Mouse (Mus musculus): ENCODE measurements around the gene Ankle1.

The Ankle1 gene

GRCm38 (mm10) chr8:71405401-71406098 lies at the start of gene Ankle1:
Ankle1 (plus strand) TSS chr8:71406010.
- DNase-seq (ENCODE audit: low spot score in 2 of 2) = peak; percentile 99

- no peak for DNase-seq (ENCODE audit: low spot score in 2 of 2)
These were observed 47.8 kb upstream of the Ankle1 start for GRCm38 (mm10) chr8:71358026-71358425.

DNA sequence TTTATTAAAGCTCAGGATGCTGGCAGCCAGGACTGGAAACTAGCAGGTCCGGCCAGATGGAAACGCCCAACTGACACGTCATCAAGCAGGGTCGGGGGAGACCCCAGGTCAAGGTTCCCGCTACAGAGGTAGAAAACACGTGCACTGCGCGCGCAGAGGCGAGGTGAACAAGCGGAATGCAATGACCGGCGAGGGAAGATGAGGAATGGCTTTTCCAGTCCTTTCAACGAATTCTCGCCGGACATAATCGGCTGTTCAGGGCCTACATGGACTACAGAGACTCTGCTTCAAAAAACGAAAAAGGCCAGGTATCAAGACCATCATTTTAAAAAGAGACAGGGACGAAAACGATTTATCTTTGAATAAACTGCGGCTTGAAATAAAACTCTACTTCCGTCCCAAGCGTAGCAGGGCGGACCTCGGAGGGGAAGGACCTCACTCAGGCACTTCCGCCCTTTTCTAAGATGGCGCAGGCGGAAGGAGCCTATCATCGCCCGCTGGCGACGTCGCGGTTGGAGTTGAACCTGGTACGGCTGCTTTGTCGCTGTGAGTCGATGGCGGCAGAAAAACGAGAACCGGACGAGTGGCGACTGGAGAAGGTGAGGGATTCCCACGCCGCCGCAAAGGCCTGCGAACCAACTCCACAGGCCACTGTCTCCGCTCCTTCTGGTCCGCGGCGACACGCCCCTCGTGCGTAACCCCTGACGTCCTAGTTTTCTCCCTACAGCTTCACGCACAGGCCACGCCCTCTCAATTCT lies 38.9 kb upstream of the Ankle1 start, which contains the start of gene Use1:
Use1 (plus strand) TSS at position 78 of the 758 bp plus-strand sequence.
- peak; percentile 86 to 90 for DNase-seq (ENCODE audit: low spot score in 2 of 2)

DNA sequence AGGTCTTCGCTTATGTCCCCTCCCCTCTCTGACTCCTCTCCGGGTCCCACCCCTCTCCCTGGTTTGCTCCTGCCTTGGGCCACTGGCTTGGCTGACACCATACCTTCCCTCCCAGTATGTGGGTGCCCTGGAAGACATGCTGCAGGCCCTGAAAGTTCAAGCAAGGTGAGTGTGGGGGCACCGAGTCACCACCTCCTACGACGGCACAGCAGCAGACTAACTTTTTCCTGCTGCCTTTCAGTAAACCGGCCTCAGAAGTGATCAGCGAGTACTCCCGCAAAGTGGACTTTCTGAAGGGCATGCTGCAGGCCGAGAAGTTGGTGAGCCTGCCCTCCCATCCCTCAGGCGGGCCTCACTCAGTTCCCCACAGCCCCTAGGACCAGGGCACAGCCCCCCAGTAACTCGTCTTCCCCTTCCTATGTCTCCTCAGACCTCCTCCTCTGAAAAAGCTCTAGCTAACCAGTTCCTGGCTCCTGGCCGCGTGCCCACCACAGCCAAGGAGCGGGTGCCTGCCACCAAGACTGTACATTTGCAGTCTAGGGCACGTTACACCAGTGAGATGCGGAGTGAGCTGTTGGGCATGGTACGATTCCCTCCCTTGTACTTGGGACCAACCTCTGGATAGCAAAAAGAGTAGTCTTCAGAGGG lies 38.2 kb upstream of the Ankle1 start:
- peak in 1 of 2 experiments; percentile 65 for DNase-seq (ENCODE audit: low spot score in 2 of 2)

DNA sequence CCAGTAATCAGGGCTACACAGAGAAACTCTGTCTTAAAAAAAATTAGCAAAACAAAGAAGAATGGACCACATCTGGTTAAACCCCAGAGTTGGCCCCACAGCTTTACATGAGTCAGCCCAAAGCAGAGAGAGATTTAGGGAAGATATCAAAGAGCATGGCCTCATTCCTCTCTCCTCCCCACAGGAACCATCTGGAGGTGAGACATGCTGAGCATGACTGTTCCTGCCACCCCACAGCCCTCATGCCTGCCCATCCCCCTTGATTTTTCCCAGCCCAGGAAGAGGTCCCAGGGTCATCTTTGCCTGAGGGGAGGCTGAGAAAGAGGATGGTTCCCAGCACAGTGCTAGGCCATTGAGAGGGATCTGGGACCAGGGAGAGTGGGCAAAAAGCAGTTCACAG lies 37.4 kb upstream of the Ankle1 start:
- no peak for DNase-seq (ENCODE audit: low spot score in 2 of 2)

GRCm38 (mm10) chr8:71369040-71369718 lies 36.6 kb upstream of the Ankle1 start:
- peak in 1 of 2 experiments; percentile 58 for DNase-seq (ENCODE audit: low spot score in 2 of 2)

- DNase-seq (ENCODE audit: low spot score in 2 of 2) = no peak
These were observed 35.0 kb upstream of the Ankle1 start for GRCm38 (mm10) chr8:71370711-71371235.

- peak; percentile 97 to 99 for DNase-seq (ENCODE audit: low spot score in 2 of 2)
These were observed 34.5 kb upstream of the Ankle1 start, which contains the start of gene Ocel1 for GRCm38 (mm10) chr8:71371236-71371848. Ocel1 (plus strand) TSS chr8:71371298.

- DNase-seq (ENCODE audit: low spot score in 2 of 2) = no peak
These were observed 33.4 kb upstream of the Ankle1 start for GRCm38 (mm10) chr8:71372427-71372826.

GRCm38 (mm10) chr8:71373000-71373399 lies 32.8 kb upstream of the Ankle1 start:
- no peak for DNase-seq (ENCODE audit: low spot score in 2 of 2)

DNA sequence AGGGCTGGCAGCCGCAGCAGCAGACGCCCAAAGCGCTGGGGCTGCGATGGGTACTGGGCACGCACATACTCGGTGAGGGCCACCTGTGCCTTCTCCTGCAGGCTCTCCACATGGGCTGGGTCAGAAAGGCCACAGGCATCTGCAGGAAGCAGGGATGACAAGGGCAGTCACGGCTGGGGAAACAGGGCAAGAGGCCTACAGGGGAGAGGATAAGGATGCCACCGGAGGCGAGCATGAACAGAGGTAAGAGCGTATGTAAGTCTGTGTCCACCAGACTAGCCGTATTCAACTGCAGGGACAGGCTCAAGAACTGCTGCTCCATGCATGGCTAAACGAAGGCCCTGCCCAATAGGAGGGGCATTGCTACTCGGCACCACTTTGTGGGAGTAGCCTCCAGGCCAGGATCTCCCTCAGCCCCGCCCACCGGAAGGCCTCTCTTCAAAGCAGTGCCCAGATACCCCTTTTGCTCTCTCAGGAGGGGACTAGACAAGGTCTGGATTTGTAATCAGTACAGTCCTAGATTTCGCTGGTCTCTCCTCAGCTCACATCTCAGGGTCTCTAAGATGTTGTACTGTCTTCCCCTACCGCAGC lies 31.1 kb upstream of the Ankle1 start:
- DNase-seq (ENCODE audit: low spot score in 2 of 2) = no peak

- peak; percentile 65 to 78 for DNase-seq (ENCODE audit: low spot score in 2 of 2)
These were observed 30.0 kb upstream of the Ankle1 start for GRCm38 (mm10) chr8:71375581-71376422.

DNA sequence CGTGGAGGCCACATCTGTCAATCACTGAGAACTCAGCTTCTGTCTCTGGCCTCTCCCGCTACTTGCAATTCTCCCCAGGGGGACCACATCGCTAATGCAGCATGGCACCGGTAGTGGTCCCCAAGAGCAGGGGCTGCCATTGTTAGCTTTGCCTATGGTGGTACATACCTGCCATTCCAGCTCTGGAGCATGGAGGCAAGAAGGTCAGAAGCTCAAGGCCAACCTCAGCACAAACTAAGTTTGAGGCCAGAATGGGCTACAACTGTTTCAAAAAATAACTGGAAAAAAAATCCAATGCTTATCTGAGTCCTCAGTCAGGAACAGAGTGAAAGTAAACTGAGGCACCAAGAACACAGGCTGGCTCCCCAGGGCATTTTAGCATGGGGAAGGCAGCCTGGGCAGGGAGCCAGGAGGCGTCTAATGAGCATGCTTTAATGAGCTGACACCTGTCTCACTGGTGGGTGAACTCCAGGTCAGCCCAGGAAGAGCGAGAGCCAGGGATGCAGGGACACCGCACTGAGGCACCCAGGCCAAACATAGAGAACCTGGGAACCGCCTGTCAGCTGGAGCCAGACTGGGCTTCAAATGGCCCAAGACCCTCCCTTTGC lies 29.3 kb upstream of the Ankle1 start:
- no peak for DNase-seq (ENCODE audit: low spot score in 2 of 2)

GRCm38 (mm10) chr8:71379008-71379407 lies 26.8 kb upstream of the Ankle1 start:
- DNase-seq (ENCODE audit: low spot score in 2 of 2) = no peak

- no peak for DNase-seq (ENCODE audit: low spot score in 2 of 2)
These were observed 26.2 kb upstream of the Ankle1 start for GRCm38 (mm10) chr8:71379512-71380075.

- DNase-seq (ENCODE audit: low spot score in 2 of 2) = no peak
These were observed 25.3 kb upstream of the Ankle1 start for GRCm38 (mm10) chr8:71380178-71381171.

GRCm38 (mm10) chr8:71381421-71381970 lies 24.3 kb upstream of the Ankle1 start, which contains the start of gene Nr2f6:
Nr2f6 (minus strand) TSS chr8:71381960.
- DNase-seq (ENCODE audit: low spot score in 2 of 2) = no peak
